In the genomic region with DNA sequence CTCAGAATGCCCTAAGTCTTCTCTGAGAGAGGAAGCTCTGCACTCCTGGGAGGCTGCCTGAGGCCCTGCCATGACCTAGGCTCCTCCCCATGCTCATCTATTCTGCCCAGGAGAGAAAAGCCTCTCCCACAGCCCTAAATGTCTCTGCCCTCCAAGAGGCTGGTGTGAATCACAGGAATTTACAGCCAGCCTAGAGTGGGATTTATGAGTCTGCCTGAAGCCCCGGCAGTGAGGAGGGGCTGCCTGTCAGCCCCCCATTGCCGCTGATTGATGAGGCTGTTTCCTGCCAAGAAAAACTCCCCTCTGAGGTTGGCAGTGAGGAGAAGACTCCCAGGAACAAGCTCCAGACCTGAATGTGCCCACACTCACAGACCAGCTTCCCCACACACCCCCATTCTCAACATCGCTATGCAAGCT, we compare ENCODE assay signal across 16 mouse cellular contexts. TPM values are rescaled to one million over a fixed set of nuclear protein-coding genes. Genes with fewer than 3 reads are reported as not detected.
DNase-seq lines count a peak whose midpoint lies in the region; ATAC-seq and TF ChIP-seq lines count a peak whose summit lies in the region.
"Had no signal": no experiment of that assay in that cellular context is flagged by ENCODE, and none has a peak within 500 bp of the region (broad histone marks: within the 10 kb centered on the region; RNA-seq: fewer than 3 reads in every experiment).

No protein-coding gene starts in this region.

- no peaks in the 10 kb centered on the region for H3K9me3 ChIP-seq in liver, postnatal 0 days (ENCODE audit: low read length)
- H3K9me3 ChIP-seq in limb, embryonic 13.5 days, result no peaks in the 10 kb centered on the region
- no peaks in the 10 kb centered on the region for H3K9me3 ChIP-seq in stomach, postnatal 0 days (ENCODE audit: control insufficient read depth, low read length)
- H3K9me3 ChIP-seq: forebrain, embryonic 12.5 days had no signal

- no peak overlapping the region for H3K9ac ChIP-seq in liver, postnatal 0 days (replicated peaks)
- 0 out of 2 replicates have a peak overlapping the region, but pooled peaks have one; percentile 31 for H3K9ac ChIP-seq in limb, embryonic 13.5 days
- H3K9ac ChIP-seq in stomach, postnatal 0 days (ENCODE audit: low read length), result no peak overlapping the region
- H3K9ac ChIP-seq: forebrain, embryonic 12.5 days had no signal

- no peak for DNase-seq in liver, postnatal 0 days
- DNase-seq in liver, result no peak
- DNase-seq in forelimb bud, embryonic 11.5 days (ENCODE audit: low read depth, low spot score), result peak; percentile 54
- DNase-seq in stomach, postnatal 0 days (ENCODE audit: low spot score), result no peak
- no peak for DNase-seq in cerebellum, postnatal 10 days
- no peak for DNase-seq in left cerebral cortex, postnatal 25 days (ENCODE audit: low spot score in 2 of 2)
- DNase-seq: adrenal gland, postnatal 36 days; cerebellum, postnatal 36 days; heart, postnatal 14 days; midbrain, embryonic 14.5 days; right cerebral cortex, postnatal 4 days had no signal

- TF ChIP-seq CTCF in liver, postnatal 0 days (IDR thresholded peaks at IDR 0.05; ENCODE audit: low read depth), result no peak
- TF ChIP-seq CTCF in stomach, postnatal 0 days (IDR thresholded peaks at IDR 0.05; ENCODE audit: low read depth), result no peak

- H3K27me3 ChIP-seq in liver, postnatal 0 days (ENCODE audit: insufficient read depth, low read length), result 0 out of 2 replicates have a peak, but pooled peaks cover 3% of the 10 kb centered on the region
- H3K27me3 ChIP-seq in limb, embryonic 13.5 days, result peaks cover 32% of the 10 kb centered on the region
- H3K27me3 ChIP-seq in stomach, postnatal 0 days (ENCODE audit: control insufficient read depth, insufficient read depth, low read length), result no peaks in the 10 kb centered on the region

- H3K4me3 ChIP-seq in liver, postnatal 0 days (ENCODE audit: low read depth, low read length), result no peak overlapping the region
- H3K4me3 ChIP-seq in limb, embryonic 13.5 days, result no peak overlapping the region
- no peak overlapping the region for H3K4me3 ChIP-seq in stomach, postnatal 0 days (ENCODE audit: low read depth, low read length)
- H3K4me3 ChIP-seq: forebrain, embryonic 12.5 days had no signal

- whole genome bisulfite sequencing in liver, postnatal 0 days (ENCODE audit: insufficient replicate concordance), result 63% methylated on average over 3 of the region's 3 CpGs
- 6% methylated on average over 3 of the region's 3 CpGs for WGBS in limb, embryonic 13.5 days
- 26% methylated on average over 3 of the region's 3 CpGs for WGBS in stomach, postnatal 0 days

- no peak overlapping the region; the same call in 1 of the 2 replicates for H3K27ac ChIP-seq in liver, postnatal 0 days (ENCODE audit: low read depth)
- H3K27ac ChIP-seq in limb, embryonic 13.5 days, result peak overlapping the region; percentile 59; the same call in 1 of the 2 replicates
- H3K27ac ChIP-seq in stomach, postnatal 0 days (replicated peaks), result no peak overlapping the region
- H3K27ac ChIP-seq: forebrain, embryonic 12.5 days had no signal

- no peak for TF ChIP-seq EP300 in liver, postnatal 0 days (IDR thresholded peaks at IDR 0.05; ENCODE audit: low read depth)
- TF ChIP-seq EP300 in stomach, postnatal 0 days (optimal IDR thresholded peaks at IDR 0.05), result no peak

- H3K4me2 ChIP-seq in liver, postnatal 0 days (ENCODE audit: low read depth, low read length), result no peak overlapping the region
- H3K4me2 ChIP-seq in limb, embryonic 13.5 days (replicated peaks), result peak overlapping the region; percentile 19; the same call in 1 of the 2 replicates
- H3K4me2 ChIP-seq in stomach, postnatal 0 days (replicated peaks; ENCODE audit: low read depth), result no peak overlapping the region
- H3K4me2 ChIP-seq: forebrain, embryonic 12.5 days had no signal

- H3K36me3 ChIP-seq in liver, postnatal 0 days (replicated peaks; ENCODE audit: insufficient read depth, low read length), result no peaks in the 10 kb centered on the region
- H3K36me3 ChIP-seq in limb, embryonic 13.5 days, result no peaks in the 10 kb centered on the region
- no peaks in the 10 kb centered on the region for H3K36me3 ChIP-seq in stomach, postnatal 0 days (ENCODE audit: control insufficient read depth, insufficient read depth, low read length)
- H3K36me3 ChIP-seq: forebrain, embryonic 12.5 days had no signal

- no peaks in the 10 kb centered on the region for H3K4me1 ChIP-seq in liver, postnatal 0 days (ENCODE audit: insufficient read depth)
- peaks cover 23% of the 10 kb centered on the region for H3K4me1 ChIP-seq in limb, embryonic 13.5 days
- no peaks in the 10 kb centered on the region for H3K4me1 ChIP-seq in stomach, postnatal 0 days (replicated peaks; ENCODE audit: control insufficient read depth, insufficient read depth)

- peak; percentile 61; the same call in 1 of the 2 replicates for ATAC-seq in liver, postnatal 0 days
- peak; percentile 33 for ATAC-seq in limb, embryonic 13.5 days (ENCODE audit: low FRiP score, low read depth)
- peak; percentile 27; the same call in 1 of the 2 replicates for ATAC-seq in stomach, postnatal 0 days (ENCODE audit: low FRiP score, low TSS enrichment)
- ATAC-seq: lung, postnatal 0 days had no signal

- intact Hi-C loops in left cerebral cortex, postnatal 25 days (cut with DNase I), result no loop called here

RNA-seq across cellular contexts. Expression of gene Odf3l1, which starts 22.2 kb away (rescaled TPM):
- polyA plus RNA-seq in liver, postnatal 0 days (2015; fragmentation: Nextera tagmentation; extraction: Ambion mirVana), result not detected in 2 replicates
- polyA plus RNA-seq in limb, embryonic 13.5 days (2015; fragmentation: Nextera tagmentation; extraction: Ambion mirVana), result 0.27 and 0.94 TPM in 2 replicates
- 0.57 and 0.71 TPM in 2 replicates for polyA plus RNA-seq in stomach, postnatal 0 days (2015; fragmentation: Nextera tagmentation; extraction: Ambion mirVana)
- not detected for total RNA-seq in left cerebral cortex, postnatal 25 days (2021)
- total RNA-seq: CH12.LX; heart, postnatal 14 days; left cerebral cortex, postnatal 10 days had no signal
- polyA plus RNA-seq: forebrain, embryonic 12.5 days; lung, postnatal 0 days; midbrain, embryonic 14.5 days had no signal

RNA-seq across cellular contexts. Expression of gene Cspg4, which starts 22.5 kb away (rescaled TPM):
- polyA plus RNA-seq in liver, postnatal 0 days (2015; fragmentation: Nextera tagmentation; extraction: Ambion mirVana), result 0.13 and 0.20 TPM in 2 replicates
- 38.3 and 41.1 TPM in 2 replicates for polyA plus RNA-seq in limb, embryonic 13.5 days (2015; fragmentation: Nextera tagmentation; extraction: Ambion mirVana)
- 7.8 and 9.0 TPM in 2 replicates for polyA plus RNA-seq in stomach, postnatal 0 days (2015; fragmentation: Nextera tagmentation; extraction: Ambion mirVana)
- total RNA-seq in left cerebral cortex, postnatal 25 days (2021), result 10 to 100 TPM; 17.2 to 18.5 TPM

RNA-seq across cellular contexts. Expression of gene Lingo1, which starts 46.0 kb away (rescaled TPM):
- 0.17 and 0.29 TPM in 2 replicates for polyA plus RNA-seq in liver, postnatal 0 days (2015; fragmentation: Nextera tagmentation; extraction: Ambion mirVana)
- polyA plus RNA-seq in limb, embryonic 13.5 days (2015; fragmentation: Nextera tagmentation; extraction: Ambion mirVana), result 3.0 and 3.4 TPM in 2 replicates
- polyA plus RNA-seq in stomach, postnatal 0 days (2015; fragmentation: Nextera tagmentation; extraction: Ambion mirVana), result 0.99 and 1.2 TPM in 2 replicates
- 100 to 1,000 TPM; 486 to 559 TPM for total RNA-seq in left cerebral cortex, postnatal 25 days (2021)
- total RNA-seq: CH12.LX had no signal
